Mouse (Mus musculus) forebrain, embryonic 10.5 days (tissue): ENCODE data around the gene Ric8b. TPM values are rescaled to one million over a fixed set of nuclear protein-coding genes. Genes with fewer than 3 reads are reported as not detected.

Source experiments
- DNase-seq: peaks from one replicate; pipeline ENCODE4 v3.0.0-alpha.2; 2017; ENCODE audit warnings: low spot score; ENCODE audit errors: extremely low spot score
- H3K27ac ChIP-seq: fragments of 300-500 bp; sonication (generic); 2 replicates; pipeline ENCODE4 v1.5.1; 2016; ENCODE audit warnings: mild to moderate bottlenecking
- H3K27me3 ChIP-seq: fragments of 300-500 bp; sonication (generic); 2 replicates; pipeline ENCODE4 v1.6.1; 2016; ENCODE audit warnings: mild to moderate bottlenecking; ENCODE audit not compliant: poor library complexity, severe bottlenecking
- H3K36me3 ChIP-seq: fragments of 300-500 bp; sonication (generic); replicated peaks from 2 replicates; pipeline ENCODE4 v1.6.1; 2016; ENCODE audit warnings: mild to moderate bottlenecking, moderate library complexity
- H3K4me1 ChIP-seq: fragments of 300-500 bp; sonication (generic); 2 replicates; pipeline ENCODE4 v1.6.1; 2016
- H3K4me3 ChIP-seq: fragments of 300-500 bp; sonication (generic); 2 replicates; pipeline ENCODE4 v1.5.1; 2016; ENCODE audit warnings: mild to moderate bottlenecking, moderate library complexity
- H3K9me3 ChIP-seq: fragments of 300-500 bp; sonication (generic); 2 replicates; pipeline ENCODE4 v1.6.1; 2016; ENCODE audit warnings: mild to moderate bottlenecking, moderate library complexity
- WGBS: fragments of 180-500 bp; shearing (Covaris S2); methylation state at CpG from one replicate; pipeline ENCODE4 v1.1.7; 2016; 5-methylcytosine and 5-hydroxymethylcytosine counted together
- polyA plus RNA-seq: library from polyadenylated mRNA; unstranded; fragments of >200 nt; fragmentation: Nextera tagmentation; extraction: Ambion mirVana; gene quantifications from 2 replicates; pipeline ENCODE4 v1.2.1, GENCODE M21; 2016

Gene Ric8b
- polyA plus RNA-seq, result 25.3 and 27.8 TPM in 2 replicates

GRCm38 (mm10) chr10:84916810-84917730 is at the start of gene Ric8b:
TSS of gene Ric8b (plus strand) at chr10:84917616.
- Histone ChIP-seq H3K4me1 (peaks cover 33% of the 10 kb centered on the region), H3K27me3 (peaks cover 39% of the 10 kb centered on the region), H3K27ac (peak within 1 kb of the TSS; percentile 97), H3K9me3 (no peaks in the 10 kb centered on the region), H3K36me3 (peaks cover 6% of the 10 kb centered on the region; the same call in 1 of the 2 replicates), H3K4me3 (peak within 1 kb of the TSS; percentile 84)
- peak; percentile 97 for DNase-seq
- WGBS, result under 1% methylated on average over 51 of the region's 51 CpGs

GRCm38 (mm10) chr10:84871285-84871684 is 46.1 kb upstream of the Ric8b start:
- 28% methylated on average over 12 of the region's 12 CpGs for WGBS

GRCm38 (mm10) chr10:84871921-84872320 is 45.5 kb upstream of the Ric8b start:
- Histone ChIP-seq H3K27ac (peak overlapping the region; percentile 48; the same call in 1 of the 2 replicates), H3K9me3 (no peaks in the 10 kb centered on the region), H3K36me3 (peaks cover 67% of the 10 kb centered on the region), H3K4me3 (no peak overlapping the region), H3K4me1 (peaks cover 28% of the 10 kb centered on the region), H3K27me3 (peaks cover 68% of the 10 kb centered on the region)
- no peak for DNase-seq
- WGBS, result 71% methylated on average over 4 of the region's 4 CpGs

More at GRCm38 (mm10) chr10:84871285-84871684, 46.1 kb upstream of the Ric8b start:
- no peaks in the 10 kb centered on the region for H3K9me3 ChIP-seq
- peaks cover 28% of the 10 kb centered on the region for H3K4me1 ChIP-seq
- H3K4me3 ChIP-seq, result peak overlapping the region; percentile 11; the same call in 1 of the 2 replicates
- H3K36me3 ChIP-seq, result peaks cover 69% of the 10 kb centered on the region
- peak overlapping the region; percentile 48 for H3K27ac ChIP-seq
- H3K27me3 ChIP-seq, result peaks cover 73% of the 10 kb centered on the region
- peak; percentile 56 for DNase-seq

GRCm38 (mm10) chr10:84879823-84880571 is 37.4 kb upstream of the Ric8b start:
- H3K4me3 ChIP-seq, result no peak overlapping the region
- H3K9me3 ChIP-seq, result no peaks in the 10 kb centered on the region
- no peak for DNase-seq
- H3K27me3 ChIP-seq, result peaks cover 14% of the 10 kb centered on the region
- no peaks in the 10 kb centered on the region for H3K4me1 ChIP-seq
- WGBS, result 68% methylated on average over 9 of the region's 9 CpGs
- H3K27ac ChIP-seq, result no peak overlapping the region
- H3K36me3 ChIP-seq, result peaks cover 39% of the 10 kb centered on the region

GRCm38 (mm10) chr10:84882528-84882927 is 34.9 kb upstream of the Ric8b start:
- Histone ChIP-seq H3K9me3 (no peaks in the 10 kb centered on the region), H3K27ac (no peak overlapping the region), H3K4me1 (peaks cover 8% of the 10 kb centered on the region), H3K36me3 (peaks cover 42% of the 10 kb centered on the region), H3K4me3 (no peak overlapping the region), H3K27me3 (peaks cover 39% of the 10 kb centered on the region)
- DNase-seq, result no peak
- 93% methylated on average over 2 of the region's 2 CpGs for WGBS

- Histone ChIP-seq H3K4me1 (peaks cover 31% of the 10 kb centered on the region), H3K36me3 (peaks cover 45% of the 10 kb centered on the region)
- WGBS, result 83% methylated on average over 5 of the region's 5 CpGs
These were observed 32.0 kb upstream of the Ric8b start for GRCm38 (mm10) chr10:84885341-84885884.

DNA sequence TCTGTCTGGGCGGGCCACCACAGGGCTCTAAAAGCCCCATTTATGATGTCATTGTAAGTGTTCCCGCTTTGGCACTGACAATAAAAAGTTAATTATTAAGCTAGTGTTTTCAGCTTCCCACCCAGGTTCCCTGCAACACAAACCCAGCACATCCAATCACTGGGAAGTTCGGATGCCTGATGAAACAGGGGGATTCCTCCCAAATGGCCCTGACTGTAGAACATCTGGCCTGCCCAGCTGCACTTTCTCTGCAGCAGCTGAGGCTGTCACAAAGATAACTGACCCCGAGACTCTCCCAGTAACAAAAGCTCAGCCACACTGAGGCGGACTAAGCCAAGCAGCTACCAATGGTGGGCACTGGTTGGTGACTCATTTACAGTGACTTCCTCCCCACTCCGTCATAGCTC is 31.2 kb upstream of the Ric8b start:
- H3K36me3 ChIP-seq, result peaks cover 40% of the 10 kb centered on the region
- no peak for DNase-seq
- peaks cover 50% of the 10 kb centered on the region for H3K27me3 ChIP-seq
- WGBS, result 44% methylated on average over 6 of the region's 6 CpGs
- no peaks in the 10 kb centered on the region for H3K9me3 ChIP-seq
- H3K4me1 ChIP-seq, result peaks cover 31% of the 10 kb centered on the region
- H3K27ac ChIP-seq, result no peak overlapping the region
- H3K4me3 ChIP-seq, result no peak overlapping the region

More at GRCm38 (mm10) chr10:84885341-84885884, 32.0 kb upstream of the Ric8b start:
- no peak for DNase-seq
- Histone ChIP-seq H3K4me3 (no peak overlapping the region), H3K27me3 (peaks cover 43% of the 10 kb centered on the region), H3K27ac (no peak overlapping the region), H3K9me3 (no peaks in the 10 kb centered on the region)

DNA sequence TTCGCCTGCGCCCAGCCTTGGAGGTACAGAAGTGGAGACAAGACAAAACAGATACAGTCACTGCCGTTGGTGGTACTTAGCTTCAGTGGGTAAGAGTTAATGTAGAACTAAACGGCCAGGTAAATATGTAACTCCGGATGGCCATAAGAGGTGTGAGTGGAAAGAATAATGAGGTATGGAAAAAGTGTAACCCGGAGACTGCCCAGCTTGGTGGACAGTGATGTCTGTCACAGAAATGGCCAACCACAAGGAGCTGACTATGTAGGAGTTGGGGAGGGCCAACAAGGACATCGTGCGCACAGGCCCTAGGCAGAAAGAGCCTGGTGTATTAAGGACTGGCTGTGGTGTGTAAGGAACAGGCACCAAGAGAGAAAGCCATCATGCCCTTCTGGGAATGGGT is 30.6 kb upstream of the Ric8b start:
- Histone ChIP-seq H3K4me1 (peaks cover 31% of the 10 kb centered on the region), H3K9me3 (no peaks in the 10 kb centered on the region), H3K27me3 (peaks cover 56% of the 10 kb centered on the region), H3K4me3 (no peak overlapping the region), H3K36me3 (peaks cover 41% of the 10 kb centered on the region), H3K27ac (no peak overlapping the region)
- DNase-seq, result no peak
- WGBS, result 91% methylated on average over 8 of the region's 8 CpGs

GRCm38 (mm10) chr10:84889096-84889846 is 28.1 kb upstream of the Ric8b start:
- Histone ChIP-seq H3K27ac (peak overlapping the region; percentile 20; the same call in 1 of the 2 replicates), H3K27me3 (peaks cover 53% of the 10 kb centered on the region), H3K4me1 (peaks cover 31% of the 10 kb centered on the region), H3K4me3 (no peak overlapping the region), H3K9me3 (no peaks in the 10 kb centered on the region), H3K36me3 (peaks cover 43% of the 10 kb centered on the region)
- DNase-seq, result no peak
- WGBS, result 33% methylated on average over 4 of the region's 4 CpGs

DNA sequence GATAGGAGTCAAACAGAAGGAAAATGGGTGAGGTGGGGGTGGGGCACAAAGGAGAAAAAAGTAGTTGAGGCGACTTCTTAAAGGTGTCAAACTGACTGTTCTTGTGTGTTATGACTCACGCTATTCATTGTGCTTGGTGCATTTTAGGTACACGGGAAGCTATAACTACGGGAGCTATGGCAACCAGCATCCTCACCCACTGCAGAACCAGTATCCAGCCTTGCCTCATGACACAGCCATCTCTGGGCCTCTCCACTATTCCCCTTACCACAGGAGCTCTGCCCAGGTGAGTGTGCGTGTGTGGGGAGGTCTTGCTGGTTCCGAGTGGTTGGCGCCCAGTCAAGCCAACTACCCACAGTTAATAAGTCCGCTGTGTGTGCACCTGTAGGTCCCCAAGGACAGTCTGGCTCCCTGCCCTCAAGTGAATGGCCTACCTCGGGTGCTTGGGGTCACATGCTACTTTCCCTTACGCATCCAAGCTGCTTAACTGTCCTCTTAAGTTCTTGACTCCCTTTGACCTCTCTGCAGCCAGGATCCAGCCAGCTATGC is 21.5 kb upstream of the Ric8b start:
- 94% methylated on average over 10 of the region's 10 CpGs for WGBS
- DNase-seq, result no peak
- Histone ChIP-seq H3K27me3 (peaks cover 18% of the 10 kb centered on the region), H3K4me3 (no peak overlapping the region), H3K36me3 (peaks cover 90% of the 10 kb centered on the region), H3K4me1 (peaks cover 25% of the 10 kb centered on the region), H3K27ac (no peak overlapping the region), H3K9me3 (no peaks in the 10 kb centered on the region)

DNA sequence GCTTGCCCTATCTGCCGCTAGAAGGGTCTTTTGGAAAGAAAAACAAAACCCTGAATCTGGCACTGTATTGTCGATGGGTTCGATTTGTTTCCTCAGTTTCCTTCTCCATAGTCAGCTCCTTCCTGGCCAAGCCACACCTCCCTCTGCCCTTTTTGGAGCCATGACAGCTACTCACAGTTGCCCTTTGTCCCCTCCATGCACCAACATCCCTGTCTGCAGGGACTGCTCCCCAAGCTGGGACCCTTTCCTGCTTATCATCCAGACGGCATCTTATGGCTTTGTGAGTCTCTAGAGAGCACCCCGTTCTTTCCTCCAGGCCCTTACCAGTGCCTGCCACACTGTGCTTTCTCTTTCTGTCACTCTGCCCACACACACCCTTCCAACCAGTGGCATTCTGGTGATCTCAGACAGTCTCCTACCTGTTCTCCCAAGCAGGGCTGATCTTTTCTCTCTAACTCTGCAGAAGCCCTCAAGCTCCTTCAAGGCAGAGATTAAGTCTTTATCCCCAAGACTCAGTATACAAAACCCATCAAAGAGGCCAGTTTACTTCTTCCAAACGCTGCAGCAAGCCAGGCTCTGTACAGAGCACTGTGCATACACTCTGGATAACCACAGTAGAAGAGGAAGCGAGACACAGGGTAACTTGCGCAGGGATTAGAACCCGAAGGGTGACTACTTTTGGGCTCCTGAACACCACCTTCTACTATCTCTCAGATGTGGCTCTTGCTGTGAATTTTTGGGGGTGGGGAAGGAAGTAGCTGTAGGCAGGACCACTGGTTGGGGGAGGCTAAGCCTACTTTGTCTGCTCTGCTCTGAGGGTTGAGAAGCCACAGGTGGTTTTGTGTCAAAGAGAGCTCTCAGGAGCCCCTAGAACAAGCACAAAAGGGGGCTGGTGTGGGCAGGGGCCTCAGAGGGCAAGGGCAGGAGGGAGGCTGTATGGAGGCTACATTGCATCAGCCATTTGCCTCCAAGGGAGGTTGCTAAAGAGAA is 20.2 kb upstream of the Ric8b start:
- 67% methylated on average over 9 of the region's 9 CpGs for WGBS
- peaks cover 15% of the 10 kb centered on the region for H3K27me3 ChIP-seq

More for the DNA sequence above, 20.2 kb upstream of the Ric8b start:
- Histone ChIP-seq H3K4me3 (no peak overlapping the region), H3K4me1 (peaks cover 28% of the 10 kb centered on the region), H3K9me3 (no peaks in the 10 kb centered on the region), H3K36me3 (peaks cover 93% of the 10 kb centered on the region), H3K27ac (0 out of 2 replicates have a peak overlapping the region, but pooled peaks have one; percentile 41)
- DNase-seq, result no peak
